Mouse (Mus musculus): ENCODE results near the gene Dip2b.

GRCm38 (mm10) chr15:100183510-100183909 is 145.0 kb downstream of the Dip2b start:
- TF ChIP-seq CTCF (conservative IDR thresholded peaks at IDR 0.05; ENCODE audit: insufficient read depth, insufficient read length, low read depth, low read length) (no peak), POLR2A (IDR thresholded peaks at IDR 0.05; ENCODE audit: low read depth, low read length) (no peak)
